Mouse (Mus musculus): Measurements from ENCODE around the gene Dek. TPM values are rescaled to one million over a fixed set of nuclear protein-coding genes. Genes with fewer than 3 reads are reported as not detected.

The Dek gene
- total RNA-seq (2023), result 100 to 1,000 TPM; 126 to 141 TPM

DNA sequence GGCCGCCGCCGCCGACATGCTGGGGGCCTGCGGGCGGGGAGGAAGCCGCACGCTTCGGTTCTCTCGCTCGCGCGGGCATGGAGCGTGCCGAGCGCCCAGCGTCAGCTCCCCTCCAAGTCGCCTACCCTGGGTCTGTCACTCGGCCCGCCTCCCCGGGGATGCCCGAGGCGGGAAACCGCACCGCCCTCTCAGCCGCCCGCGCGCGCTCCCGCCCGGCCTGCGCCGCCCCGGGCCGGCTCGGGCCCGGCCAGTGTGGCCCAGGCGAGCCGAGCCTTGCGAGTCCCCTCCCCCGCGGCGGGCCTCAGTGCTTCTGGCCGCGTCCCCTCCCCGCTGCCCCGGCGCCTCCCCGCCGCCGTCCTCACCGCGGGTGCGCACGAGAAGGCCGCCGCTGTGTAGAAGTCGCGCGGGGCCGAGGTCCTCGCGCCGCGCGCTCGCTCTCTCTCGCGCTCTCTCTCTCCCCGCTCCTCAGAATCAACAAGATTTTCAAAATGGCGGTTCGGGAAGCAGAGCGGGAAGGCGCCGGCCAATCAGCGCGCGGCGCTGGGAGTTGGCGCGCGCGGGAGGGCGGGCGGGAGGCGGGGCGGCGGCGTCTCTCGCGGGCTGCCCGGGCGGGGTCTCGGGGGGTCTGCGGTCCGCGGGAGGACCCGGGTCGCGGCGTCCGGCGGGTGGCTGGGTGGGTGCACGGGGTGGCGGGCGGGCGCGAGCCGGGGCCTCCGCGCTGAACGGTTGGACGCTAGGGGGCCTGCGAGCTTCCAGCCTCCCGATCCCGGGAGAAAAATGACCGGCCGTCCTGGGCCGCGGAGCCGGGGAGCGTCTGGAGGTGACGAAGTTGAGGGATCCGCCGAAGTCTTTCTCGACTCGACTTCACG, at the start of gene Dek:
Gene Dek (minus strand): TSS at position 491 of the 869 bp plus-strand sequence.

GRCm38 (mm10) chr13:47122537-47123430, 16.8 kb upstream of the Dek start, which contains the start of gene Rnf144b:
Gene Rnf144b, plus strand, starts transcription at chr13:47122656.

DNA sequence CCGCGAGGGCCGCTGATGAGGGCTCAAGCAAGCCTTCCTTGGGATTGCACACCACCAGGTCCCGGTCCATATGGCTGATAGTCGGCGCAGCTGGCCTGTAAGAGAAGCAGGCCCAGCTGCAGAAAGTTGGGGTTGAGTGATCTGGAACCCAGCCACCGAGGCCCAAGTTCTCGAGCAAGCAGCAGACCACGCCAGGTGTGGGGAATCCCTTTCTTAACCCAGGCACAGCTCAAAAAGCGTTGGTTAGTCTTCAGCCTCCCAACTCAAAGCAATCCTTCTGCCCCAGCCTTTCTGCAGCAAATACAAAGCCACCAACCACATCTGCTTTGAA, 61.4 kb downstream of the Dek start, which contains the start of gene Tpmt:
Gene Tpmt (minus strand): TSS at position 121 of the 331 bp plus-strand sequence.

DNA sequence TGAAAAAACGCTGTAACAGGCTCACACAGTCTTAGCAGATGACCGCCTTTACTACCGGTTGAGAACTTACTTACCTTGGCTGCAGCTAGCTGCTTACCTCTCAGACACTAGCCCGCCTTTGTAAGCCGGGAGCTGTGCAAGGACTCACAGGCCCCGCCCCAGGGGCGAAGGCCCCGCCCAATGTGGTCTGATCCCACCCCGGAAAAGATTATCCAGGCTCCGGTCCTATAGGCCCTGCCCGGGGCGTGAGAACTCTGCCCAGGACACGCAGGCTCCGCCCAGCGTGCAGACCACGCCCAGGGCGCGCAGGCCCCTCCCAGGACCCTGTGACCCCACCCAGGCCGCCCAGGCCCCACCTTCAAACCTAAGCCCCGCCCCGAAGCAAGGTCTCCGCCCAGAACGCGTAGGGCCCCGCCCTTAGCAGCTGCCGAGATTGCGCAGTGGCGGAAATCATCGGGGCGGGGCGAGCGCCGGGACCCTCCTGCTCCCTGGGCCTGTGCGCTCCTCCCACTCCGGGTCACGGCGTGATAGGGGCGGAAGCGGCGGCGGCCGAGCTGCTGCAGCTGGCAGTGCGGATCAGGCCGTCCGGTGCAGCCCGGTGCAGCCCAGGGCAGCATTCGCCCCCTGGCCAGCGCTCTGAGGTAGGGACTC, 62.8 kb downstream of the Dek start, which contains the start of gene Kdm1b:
Gene Kdm1b (plus strand): TSS at position 470 of the 651 bp plus-strand sequence.

Other genes starting within 250 kb of the Dek start
- gene Kif13a, start 176.3 kb downstream of the Dek start, total RNA-seq (2023), result 1 to 10 TPM; 3.2 to 5.5 TPM
- gene Nhlrc1, start 91.4 kb downstream of the Dek start, total RNA-seq (2023), result under 1 TPM; 0.79 to 0.98 TPM
- gene Kdm1b, start 62.7 kb downstream of the Dek start, total RNA-seq (2023), result 10 to 100 TPM; 24.7 to 30.8 TPM
- 1 to 10 TPM in 1 of 2 experiments, under 1 TPM in 1; 0.52 to 6.7 TPM for gene Tpmt, start 61.5 kb downstream of the Dek start, total RNA-seq (2023)
- 1 to 10 TPM in 1 of 2 experiments, under 1 TPM in 1; 0.50 to 1.5 TPM for gene Rnf144b, start 16.5 kb upstream of the Dek start, total RNA-seq (2023)

All from T-cell, adult 66 days (primary cell).